In the genomic region with DNA sequence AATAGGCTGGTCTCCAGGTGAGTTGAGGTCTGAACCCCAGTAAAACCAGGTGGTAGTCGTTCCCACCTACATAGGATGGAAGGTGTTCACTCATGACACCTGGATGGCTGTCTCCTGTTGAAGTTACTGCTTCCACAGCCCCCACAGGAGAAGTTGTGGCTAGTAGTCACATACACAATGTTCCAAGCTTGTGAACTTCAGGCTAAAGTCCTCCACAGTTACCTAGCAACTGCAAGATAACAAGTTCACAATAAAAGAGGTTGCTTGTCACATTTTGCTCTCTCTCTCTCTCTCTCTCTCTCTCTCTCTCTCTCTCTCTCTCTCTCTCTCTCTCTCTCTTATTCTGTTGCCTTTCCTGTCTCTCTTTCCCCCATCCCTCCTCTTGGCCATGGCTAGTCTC, we compare ENCODE assay signal across 24 mouse cellular contexts.
A peak's percentile ranks its signal among the peaks of the same experiment; 100 is the strongest.
DNase-seq lines count a peak whose midpoint lies in the region; ATAC-seq and TF ChIP-seq lines count a peak whose summit lies in the region.
"Had no signal": no experiment of that assay in that cellular context is flagged by ENCODE, and none has a peak within 500 bp of the region (broad histone marks: within the 10 kb centered on the region; RNA-seq: fewer than 3 reads in every experiment).

No protein-coding gene starts in this region.

- ATAC-seq in intestine, embryonic 15.5 days: peak; percentile 78
- peak; percentile 60 for ATAC-seq in intestine, postnatal 0 days
- ATAC-seq: activated CD4-positive, CD25-positive, alpha-beta regulatory T cell, adult 4 months; CD4-positive, CD25-positive, alpha-beta regulatory T cell, adult 4 months; forebrain, embryonic 13.5 days; forebrain, embryonic 15.5 days; forebrain, postnatal 0 days; Patski had no signal

- 78% methylated on average over 1 of the region's 1 CpGs for WGBS in intestine, embryonic 15.5 days
- 39% methylated on average over 1 of the region's 1 CpGs for WGBS in intestine, postnatal 0 days

- H3K27ac ChIP-seq in intestine, embryonic 15.5 days: no peak overlapping the region
- H3K27ac ChIP-seq in intestine, postnatal 0 days (ENCODE audit: low read depth, low read length): no peak overlapping the region
- H3K27ac ChIP-seq: embryonic facial prominence, embryonic 10.5 days; embryonic facial prominence, embryonic 12.5 days; forebrain, embryonic 13.5 days; forebrain, embryonic 15.5 days had no signal

- H3K9ac ChIP-seq in intestine, embryonic 15.5 days: no peak overlapping the region
- no peak overlapping the region for H3K9ac ChIP-seq in intestine, postnatal 0 days (ENCODE audit: low read depth, low read length)
- H3K9ac ChIP-seq: embryonic facial prominence, embryonic 12.5 days; forebrain, embryonic 13.5 days; forebrain, embryonic 15.5 days; forebrain, postnatal 0 days had no signal

- no peaks in the 10 kb centered on the region for H3K36me3 ChIP-seq in intestine, embryonic 15.5 days
- no peaks in the 10 kb centered on the region for H3K36me3 ChIP-seq in intestine, postnatal 0 days (ENCODE audit: control insufficient read depth, insufficient read depth)
- H3K36me3 ChIP-seq: embryonic facial prominence, embryonic 10.5 days; embryonic facial prominence, embryonic 12.5 days; forebrain, embryonic 15.5 days; G1E had no signal

- no peak for TF ChIP-seq CTCF in intestine, postnatal 0 days (IDR thresholded peaks at IDR 0.05; ENCODE audit: low read depth)

- no peaks in the 10 kb centered on the region for H3K27me3 ChIP-seq in intestine, embryonic 15.5 days (replicated peaks)
- no peaks in the 10 kb centered on the region for H3K27me3 ChIP-seq in intestine, postnatal 0 days (replicated peaks; ENCODE audit: control insufficient read depth, insufficient read depth, low read length)
- H3K27me3 ChIP-seq: CH12.LX; embryonic facial prominence, embryonic 12.5 days; forebrain, embryonic 13.5 days; forebrain, embryonic 15.5 days; Patski had no signal

- no peak overlapping the region for H3K4me2 ChIP-seq in intestine, embryonic 15.5 days (replicated peaks)
- H3K4me2 ChIP-seq in intestine, postnatal 0 days (replicated peaks; ENCODE audit: low read depth): no peak overlapping the region
- H3K4me2 ChIP-seq: embryonic facial prominence, embryonic 12.5 days; forebrain, embryonic 13.5 days; forebrain, embryonic 15.5 days had no signal

- DNase-seq in kidney, adult 9 months: peak; percentile 6
- DNase-seq in kidney, postnatal 10 days: no peak
- no peak for DNase-seq in c-Kit-positive CD71-positive TER-119-positive erythroid progenitor cells, embryonic 14.5 days (ENCODE audit: low spot score)
- DNase-seq: adrenal gland, adult 8-10 months; adrenal gland, postnatal 14 days; adrenal gland, postnatal 36 days; B cell, adult 2 months; cerebellum, adult 11 months; cerebellum, adult 18-20 months; cerebellum, adult 8-10 months; cerebellum, adult 9-11 months; cerebellum, postnatal 14 days; forebrain, postnatal 0 days had no signal

- no peak overlapping the region for H3K4me3 ChIP-seq in intestine, embryonic 15.5 days (replicated peaks)
- no peak overlapping the region for H3K4me3 ChIP-seq in intestine, postnatal 0 days (ENCODE audit: low read depth, low read length)
- H3K4me3 ChIP-seq: embryonic facial prominence, embryonic 10.5 days; embryonic facial prominence, embryonic 12.5 days; forebrain, embryonic 13.5 days; forebrain, embryonic 15.5 days had no signal

- H3K9me3 ChIP-seq in intestine, embryonic 15.5 days: no peaks in the 10 kb centered on the region
- H3K9me3 ChIP-seq in intestine, postnatal 0 days (ENCODE audit: control insufficient read depth): no peaks in the 10 kb centered on the region

- no peaks in the 10 kb centered on the region for H3K4me1 ChIP-seq in intestine, embryonic 15.5 days (replicated peaks)
- no peaks in the 10 kb centered on the region for H3K4me1 ChIP-seq in intestine, postnatal 0 days (replicated peaks; ENCODE audit: control insufficient read depth, insufficient read depth, low read length)
- H3K4me1 ChIP-seq: embryonic facial prominence, embryonic 10.5 days; embryonic facial prominence, embryonic 12.5 days; forebrain, embryonic 13.5 days; forebrain, embryonic 15.5 days had no signal
